Mouse (Mus musculus): ENCODE results near the gene Stag3. TPM values are rescaled to one million over a fixed set of nuclear protein-coding genes. Genes with fewer than 3 reads are reported as not detected.

Gene Stag3
- polyA plus RNA-seq, 1 experiment from 2014 or later, result 3.0 TPM

DNA sequence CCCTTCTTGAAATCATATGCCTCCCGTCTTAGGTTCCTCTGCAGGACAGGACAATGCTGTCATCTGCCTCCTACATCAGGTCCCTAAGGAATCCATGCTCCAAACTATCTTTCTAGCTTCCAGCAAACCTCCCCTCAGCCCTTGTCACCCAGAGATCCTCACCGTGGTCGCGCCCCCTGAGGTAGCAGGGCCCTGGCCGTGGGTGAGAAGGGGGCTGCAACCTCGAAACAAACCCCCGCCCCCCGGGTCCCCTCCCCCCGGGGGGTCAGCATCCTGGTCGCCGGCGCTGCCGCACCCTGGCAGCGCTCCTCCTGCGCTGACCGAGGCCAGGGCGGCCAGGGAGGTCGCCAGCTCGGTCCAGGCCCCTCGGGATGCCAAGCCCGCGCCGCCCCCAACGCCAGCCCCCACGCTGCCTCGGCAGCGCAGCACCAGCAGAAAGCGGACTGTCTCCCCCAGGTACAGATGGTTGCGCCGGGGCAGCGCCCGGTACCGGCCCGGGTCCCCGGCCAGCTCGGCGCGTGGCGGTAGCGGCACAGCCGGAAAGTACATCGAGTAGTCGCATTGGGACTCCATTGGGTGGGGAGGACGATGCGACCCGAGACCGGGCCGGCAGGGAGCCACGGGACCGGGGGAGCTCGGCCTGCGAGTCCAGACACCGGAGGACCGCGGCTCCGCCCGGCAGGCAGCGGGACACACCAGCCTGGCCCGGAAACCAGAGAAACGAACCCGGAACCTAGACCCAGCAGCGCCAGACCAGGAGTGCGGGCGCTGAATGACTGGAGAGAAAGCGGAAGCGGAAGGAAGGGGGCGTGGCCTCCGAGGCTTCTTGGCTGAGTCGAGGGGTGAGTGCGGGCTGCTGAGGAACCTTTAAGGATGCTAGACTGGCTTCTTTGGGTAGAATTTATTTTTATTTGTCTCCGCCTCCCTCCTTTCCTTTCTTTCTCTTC lies 16.5 kb upstream of the Stag3 start, which contains the start of gene BC037034:
TSS of gene BC037034 (minus strand) at position 774 of the 947 bp plus-strand sequence.
- Histone ChIP-seq H3K9ac (ENCODE audit: low read depth, low read length) (peak within 1 kb of the TSS; percentile 84), H3K9me3 (ENCODE audit: control insufficient read depth, low read length) (no peaks in the 10 kb centered on the region), H3K4me3 (ENCODE audit: low read depth, low read length) (peak within 1 kb of the TSS; percentile 90), H3K27ac (ENCODE audit: low read depth, low read length) (peak within 1 kb of the TSS; percentile 72), H3K27me3 (ENCODE audit: control insufficient read depth, insufficient read depth, low read length) (no peaks in the 10 kb centered on the region), H3K4me2 (replicated peaks; ENCODE audit: low read depth, low read length) (peak within 1 kb of the TSS; percentile 97), H3K4me1 (replicated peaks; ENCODE audit: control insufficient read depth, insufficient read depth, low read length) (peaks cover 8% of the 10 kb centered on the region), H3K36me3 (ENCODE audit: control insufficient read depth, insufficient read depth, low read length) (peaks cover 7% of the 10 kb centered on the region; the same call in 1 of the 2 replicates)
- WGBS, result under 1% methylated on average over 61 of the region's 71 CpGs
- peak; percentile 91 for ATAC-seq (ENCODE audit: low FRiP score)
- DNase-seq (ENCODE audit: low spot score), result peak; percentile 95

DNA sequence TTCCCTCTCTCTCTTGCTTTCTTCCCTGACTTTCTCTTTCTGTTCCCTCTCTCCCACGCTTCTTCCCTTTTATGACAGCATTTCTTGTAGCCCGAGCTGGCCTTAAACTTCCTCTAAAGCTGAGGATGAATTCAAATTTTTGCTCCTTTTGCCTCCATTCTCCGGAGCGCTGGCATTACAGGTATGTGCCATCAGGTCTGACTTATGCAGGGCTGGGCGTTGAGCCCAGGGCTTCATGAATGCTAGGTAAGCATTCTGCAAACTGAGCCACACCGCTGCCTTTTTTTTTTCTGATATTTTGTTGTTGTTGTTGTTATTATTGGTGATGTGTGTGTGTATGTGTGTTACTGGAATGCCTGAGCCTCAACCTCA lies 15.8 kb upstream of the Stag3 start:
- peak overlapping the region; percentile 90 for H3K4me3 ChIP-seq (ENCODE audit: low read depth, low read length)
- no peak for ATAC-seq (ENCODE audit: low FRiP score)
- peaks cover 8% of the 10 kb centered on the region for H3K4me1 ChIP-seq (replicated peaks; ENCODE audit: control insufficient read depth, insufficient read depth, low read length)
- peaks cover 3% of the 10 kb centered on the region; the same call in 1 of the 2 replicates for H3K36me3 ChIP-seq (ENCODE audit: control insufficient read depth, insufficient read depth, low read length)
- H3K27me3 ChIP-seq (ENCODE audit: control insufficient read depth, insufficient read depth, low read length), result no peaks in the 10 kb centered on the region
- 0 out of 2 replicates have a peak overlapping the region, but pooled peaks have one; percentile 72 for H3K27ac ChIP-seq (ENCODE audit: low read depth, low read length)
- 19% methylated on average over 6 of the region's 6 CpGs for WGBS
- peak overlapping the region; percentile 84 for H3K9ac ChIP-seq (ENCODE audit: low read depth, low read length)
- H3K4me2 ChIP-seq (replicated peaks; ENCODE audit: low read depth, low read length), result peak overlapping the region; percentile 97
- no peak for DNase-seq (ENCODE audit: low spot score)
- H3K9me3 ChIP-seq (ENCODE audit: control insufficient read depth, low read length), result no peaks in the 10 kb centered on the region

DNA sequence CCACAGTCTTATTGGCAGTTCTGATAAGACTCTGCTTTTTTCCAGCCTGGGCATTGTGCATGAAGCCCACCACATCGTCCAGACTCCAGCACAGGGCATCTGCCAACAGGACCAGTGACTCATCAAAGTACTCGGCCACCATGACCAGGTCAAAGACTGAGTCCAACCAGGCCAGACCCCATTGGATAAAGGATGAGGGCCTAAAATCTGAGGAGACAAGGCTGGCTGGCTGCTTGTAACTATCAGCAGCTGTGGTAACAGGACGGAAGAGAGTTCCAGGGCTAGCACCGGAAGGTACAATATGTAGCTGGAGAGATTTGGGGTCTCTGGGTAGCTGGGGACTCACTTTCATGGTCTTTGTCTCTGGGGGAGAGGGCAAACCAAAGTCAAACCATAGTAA lies 14.3 kb upstream of the Stag3 start:
- ATAC-seq (ENCODE audit: low FRiP score), result no peak
- Histone ChIP-seq H3K4me1 (replicated peaks; ENCODE audit: control insufficient read depth, insufficient read depth, low read length) (peaks cover 8% of the 10 kb centered on the region), H3K36me3 (ENCODE audit: control insufficient read depth, insufficient read depth, low read length) (peaks cover 3% of the 10 kb centered on the region; the same call in 1 of the 2 replicates), H3K27ac (ENCODE audit: low read depth, low read length) (no peak overlapping the region), H3K27me3 (ENCODE audit: control insufficient read depth, insufficient read depth, low read length) (no peaks in the 10 kb centered on the region), H3K9me3 (ENCODE audit: control insufficient read depth, low read length) (no peaks in the 10 kb centered on the region), H3K4me3 (ENCODE audit: low read depth, low read length) (no peak overlapping the region), H3K4me2 (replicated peaks; ENCODE audit: low read depth, low read length) (no peak overlapping the region), H3K9ac (ENCODE audit: low read depth, low read length) (no peak overlapping the region)
- WGBS, result 95% methylated on average over 4 of the region's 4 CpGs
- no peak for DNase-seq (ENCODE audit: low spot score)

DNA sequence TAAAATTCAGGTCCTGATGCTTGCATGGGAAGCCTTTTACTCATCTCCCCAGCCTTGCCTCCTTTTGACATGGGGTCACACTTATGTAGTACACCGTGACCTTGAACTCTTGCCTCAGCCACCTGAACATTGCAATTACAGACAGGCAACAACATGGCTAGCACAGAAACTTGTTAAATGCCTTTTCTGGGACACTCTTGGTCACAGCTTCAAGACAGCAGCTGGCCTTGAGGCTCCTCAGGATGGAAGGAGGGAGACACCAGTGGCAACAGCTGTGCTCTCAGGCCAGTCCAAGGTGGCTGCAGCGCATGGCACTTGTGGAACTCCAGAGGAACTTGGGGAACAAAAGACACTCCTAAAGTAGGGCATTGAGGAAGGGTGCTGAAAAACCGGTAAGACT lies 12.9 kb upstream of the Stag3 start:
- peaks cover 10% of the 10 kb centered on the region for H3K4me1 ChIP-seq (replicated peaks; ENCODE audit: control insufficient read depth, insufficient read depth, low read length)
- no peaks in the 10 kb centered on the region for H3K36me3 ChIP-seq (ENCODE audit: control insufficient read depth, insufficient read depth, low read length)
- 86% methylated on average over 3 of the region's 3 CpGs for WGBS
- no peaks in the 10 kb centered on the region for H3K9me3 ChIP-seq (ENCODE audit: control insufficient read depth, low read length)
- no peak overlapping the region for H3K27ac ChIP-seq (ENCODE audit: low read depth, low read length)
- no peak overlapping the region for H3K4me3 ChIP-seq (ENCODE audit: low read depth, low read length)
- no peak overlapping the region for H3K9ac ChIP-seq (ENCODE audit: low read depth, low read length)
- DNase-seq (ENCODE audit: low spot score) (no peak), ATAC-seq (ENCODE audit: low FRiP score) (no peak)
- no peaks in the 10 kb centered on the region for H3K27me3 ChIP-seq (ENCODE audit: control insufficient read depth, insufficient read depth, low read length)
- H3K4me2 ChIP-seq (replicated peaks; ENCODE audit: low read depth, low read length), result no peak overlapping the region

DNA sequence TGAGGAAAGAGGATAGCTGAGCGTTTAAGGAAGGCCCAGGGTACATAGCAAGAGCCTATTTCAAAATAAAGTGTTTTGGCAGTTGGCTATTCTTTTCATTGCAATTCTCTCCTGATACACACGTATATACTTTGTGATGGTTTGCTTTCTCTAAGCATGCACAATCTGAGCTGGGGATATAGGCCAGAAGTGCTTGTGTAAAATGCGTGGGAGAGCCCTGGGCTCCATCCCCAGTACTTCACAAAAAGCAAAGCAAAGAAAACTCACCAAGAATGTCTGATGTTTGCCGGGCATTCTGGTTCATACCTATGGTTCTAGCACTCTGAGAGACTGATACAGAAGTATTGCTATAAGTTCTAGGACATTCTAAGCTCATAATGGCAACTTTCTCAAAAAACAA lies 11.1 kb upstream of the Stag3 start:
- Histone ChIP-seq H3K36me3 (ENCODE audit: control insufficient read depth, insufficient read depth, low read length) (no peaks in the 10 kb centered on the region), H3K27me3 (ENCODE audit: control insufficient read depth, insufficient read depth, low read length) (no peaks in the 10 kb centered on the region), H3K9me3 (ENCODE audit: control insufficient read depth, low read length) (no peaks in the 10 kb centered on the region), H3K4me2 (replicated peaks; ENCODE audit: low read depth, low read length) (no peak overlapping the region), H3K4me3 (ENCODE audit: low read depth, low read length) (no peak overlapping the region), H3K27ac (ENCODE audit: low read depth, low read length) (no peak overlapping the region), H3K9ac (ENCODE audit: low read depth, low read length) (no peak overlapping the region), H3K4me1 (replicated peaks; ENCODE audit: control insufficient read depth, insufficient read depth, low read length) (peaks cover 9% of the 10 kb centered on the region; the same call in 1 of the 2 replicates)
- DNase-seq (ENCODE audit: low spot score) (no peak), ATAC-seq (ENCODE audit: low FRiP score) (no peak)
- WGBS, result 85% methylated on average over 4 of the region's 4 CpGs

DNA sequence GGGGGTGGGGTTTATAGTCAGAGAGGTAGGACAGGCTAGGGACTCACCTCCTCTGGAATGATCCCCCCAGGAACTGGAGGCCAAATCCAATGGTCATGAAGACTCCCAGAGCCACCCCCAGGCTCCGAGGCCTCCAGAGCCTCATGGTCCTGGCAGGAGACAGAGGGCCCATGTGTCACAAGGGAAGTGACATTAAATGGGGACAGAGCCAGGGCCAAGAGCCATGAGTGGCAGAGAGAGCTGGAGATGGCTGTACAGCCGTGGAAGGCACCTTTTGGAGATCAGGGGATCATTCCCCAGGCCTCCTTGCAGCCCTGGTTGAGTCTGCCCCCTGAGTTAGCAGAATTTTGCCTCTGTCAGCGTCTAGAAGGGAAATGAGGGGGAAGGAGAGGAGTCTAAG lies 8.8 kb upstream of the Stag3 start:
- no peaks in the 10 kb centered on the region for H3K9me3 ChIP-seq (ENCODE audit: control insufficient read depth, low read length)
- H3K27ac ChIP-seq (ENCODE audit: low read depth, low read length), result no peak overlapping the region
- H3K4me3 ChIP-seq (ENCODE audit: low read depth, low read length), result no peak overlapping the region
- no peak for ATAC-seq (ENCODE audit: low FRiP score)
- DNase-seq (ENCODE audit: low spot score), result no peak
- 56% methylated on average over 3 of the region's 3 CpGs for WGBS
- H3K4me2 ChIP-seq (replicated peaks; ENCODE audit: low read depth, low read length), result peak overlapping the region; percentile 17; the same call in 1 of the 2 replicates
- peaks cover 19% of the 10 kb centered on the region for H3K4me1 ChIP-seq (replicated peaks; ENCODE audit: control insufficient read depth, insufficient read depth, low read length)
- H3K9ac ChIP-seq (ENCODE audit: low read depth, low read length), result 0 out of 2 replicates have a peak overlapping the region, but pooled peaks have one; percentile 15
- H3K27me3 ChIP-seq (ENCODE audit: control insufficient read depth, insufficient read depth, low read length), result no peaks in the 10 kb centered on the region
- no peaks in the 10 kb centered on the region for H3K36me3 ChIP-seq (ENCODE audit: control insufficient read depth, insufficient read depth, low read length)

DNA sequence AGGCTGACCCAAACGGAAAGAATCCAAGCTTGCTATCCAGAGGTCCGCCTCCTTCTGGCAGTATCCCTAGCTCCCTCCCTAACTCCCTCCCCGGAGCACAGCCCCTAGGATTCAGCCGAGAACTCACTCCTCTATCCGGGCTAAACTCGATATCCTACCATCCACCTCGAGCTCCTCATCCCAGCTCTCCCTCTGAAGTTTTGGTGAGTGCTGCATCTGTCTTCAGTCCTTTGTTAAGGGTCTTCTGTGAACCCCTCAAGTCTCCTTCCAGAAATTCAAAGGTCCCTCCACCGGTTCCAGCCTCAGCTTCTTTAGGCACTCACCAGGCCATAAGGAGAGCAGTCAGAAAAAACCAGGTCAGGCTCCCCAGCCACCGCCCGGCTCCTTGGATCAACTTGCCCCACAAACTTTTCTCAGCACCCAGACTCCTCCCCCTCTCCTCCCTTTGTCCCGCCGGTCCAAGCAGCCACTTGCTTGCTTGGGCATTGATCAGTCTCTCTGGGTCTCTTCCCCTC lies 7.6 kb upstream of the Stag3 start, which contains the start of gene Gal3st4:
TSS of gene Gal3st4 (minus strand) at position 432 of the 515 bp plus-strand sequence.
- peak within 1 kb of the TSS; percentile 42; the same call in 1 of the 2 replicates for H3K27ac ChIP-seq (ENCODE audit: low read depth, low read length)
- ATAC-seq (ENCODE audit: low FRiP score), result 0 out of 2 replicates have a peak, but pooled peaks have one; percentile 47

DNA sequence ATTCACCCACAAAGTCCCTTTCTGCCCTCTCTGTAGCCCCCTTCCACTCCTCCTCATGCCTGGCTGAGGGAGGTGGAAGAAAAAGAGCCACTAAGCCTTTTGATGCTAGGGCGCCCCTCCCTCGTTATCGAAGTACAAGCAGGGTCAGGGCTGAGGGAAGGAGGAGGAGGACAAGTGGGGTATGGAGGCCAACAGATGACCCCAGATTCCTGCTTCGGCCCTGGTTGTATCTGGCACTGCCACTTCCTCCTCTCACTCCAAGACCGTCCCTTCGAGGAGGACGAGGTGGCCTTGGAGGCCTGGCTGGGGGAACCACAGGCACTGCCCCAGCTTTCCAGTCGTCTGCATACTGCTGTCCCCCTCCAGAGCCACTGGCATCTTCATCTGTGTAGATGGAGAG lies 5.9 kb upstream of the Stag3 start:
- no peak for DNase-seq (ENCODE audit: low spot score)
- 66% methylated on average over 8 of the region's 8 CpGs for WGBS
- H3K4me3 ChIP-seq (ENCODE audit: low read depth, low read length), result no peak overlapping the region
- no peak overlapping the region for H3K9ac ChIP-seq (ENCODE audit: low read depth, low read length)
- H3K36me3 ChIP-seq (ENCODE audit: control insufficient read depth, insufficient read depth, low read length), result no peaks in the 10 kb centered on the region
- H3K4me1 ChIP-seq (replicated peaks; ENCODE audit: control insufficient read depth, insufficient read depth, low read length), result peaks cover 37% of the 10 kb centered on the region
- H3K27ac ChIP-seq (ENCODE audit: low read depth, low read length), result 0 out of 2 replicates have a peak overlapping the region, but pooled peaks have one; percentile 30
- H3K4me2 ChIP-seq (replicated peaks; ENCODE audit: low read depth, low read length), result no peak overlapping the region
- H3K27me3 ChIP-seq (ENCODE audit: control insufficient read depth, insufficient read depth, low read length), result no peaks in the 10 kb centered on the region
- no peaks in the 10 kb centered on the region for H3K9me3 ChIP-seq (ENCODE audit: control insufficient read depth, low read length)
- ATAC-seq (ENCODE audit: low FRiP score), result no peak

More for the DNA sequence above, 7.6 kb upstream of the Stag3 start, which contains the start of gene Gal3st4:
- H3K9me3 ChIP-seq (ENCODE audit: control insufficient read depth, low read length), result no peaks in the 10 kb centered on the region
- WGBS, result 2% methylated on average over 12 of the region's 12 CpGs
- no peaks in the 10 kb centered on the region for H3K36me3 ChIP-seq (ENCODE audit: control insufficient read depth, insufficient read depth, low read length)
- DNase-seq (ENCODE audit: low spot score), result peak; percentile 58
- peaks cover 31% of the 10 kb centered on the region for H3K4me1 ChIP-seq (replicated peaks; ENCODE audit: control insufficient read depth, insufficient read depth, low read length)
- H3K4me2 ChIP-seq (replicated peaks; ENCODE audit: low read depth, low read length), result peak within 1 kb of the TSS; percentile 28
- H3K4me3 ChIP-seq (ENCODE audit: low read depth, low read length), result peak within 1 kb of the TSS; percentile 26
- H3K9ac ChIP-seq (ENCODE audit: low read depth, low read length), result peak within 1 kb of the TSS; percentile 56; the same call in 1 of the 2 replicates
- H3K27me3 ChIP-seq (ENCODE audit: control insufficient read depth, insufficient read depth, low read length), result no peaks in the 10 kb centered on the region

Measured in hindbrain, embryonic 11.5 days (tissue).